Mouse (Mus musculus): ENCODE results near the gene Mroh8. TPM values are rescaled to one million over a fixed set of nuclear protein-coding genes. Genes with fewer than 3 reads are reported as not detected.
A peak's percentile ranks its signal among the peaks of the same experiment; 100 is the strongest.
"Not testable (repeated sequence)": the region's sequence is repeated elsewhere in the genome, so short reads cannot be mapped to it uniquely, and the experiment has no call there.

The Mroh8 gene
- polyA plus RNA-seq, 1 experiment from 2014 or later, result 0.31 TPM

- Histone ChIP-seq H3K4me1 (peaks cover 21% of the 10 kb centered on the region), H3K36me3 (peaks cover 94% of the 10 kb centered on the region), H3K9ac (peak overlapping the region; percentile 41; the same call in 1 of the 2 replicates), H3K27ac (peak overlapping the region; percentile 72), H3K27me3 (replicated peaks) (no peaks in the 10 kb centered on the region), H3K4me3 (no peak overlapping the region), H3K4me2 (peak overlapping the region; percentile 49), H3K9me3 (replicated peaks) (no peaks in the 10 kb centered on the region)
- 56% methylated on average over 13 of the region's 13 CpGs for WGBS (ENCODE audit: insufficient replicate concordance)
- ATAC-seq, result peak; percentile 87
These were observed 94.2 kb downstream of the Mroh8 start for GRCm38 (mm10) chr2:157185022-157185660.

GRCm38 (mm10) chr2:157178167-157178566, 101.2 kb downstream of the Mroh8 start:
- no peak overlapping the region for H3K4me3 ChIP-seq
- H3K36me3 ChIP-seq, result peaks cover 86% of the 10 kb centered on the region
- peaks cover 13% of the 10 kb centered on the region for H3K4me1 ChIP-seq
- no peak overlapping the region for H3K4me2 ChIP-seq
- no peaks in the 10 kb centered on the region for H3K9me3 ChIP-seq (replicated peaks)
- 69% methylated on average over 6 of the region's 6 CpGs for WGBS (ENCODE audit: insufficient replicate concordance)
- no peak for ATAC-seq
- no peaks in the 10 kb centered on the region for H3K27me3 ChIP-seq (replicated peaks)
- H3K27ac ChIP-seq, result no peak overlapping the region
- no peak overlapping the region for H3K9ac ChIP-seq

GRCm38 (mm10) chr2:157176248-157176647, 103.1 kb downstream of the Mroh8 start:
- H3K27me3 ChIP-seq (replicated peaks), result no peaks in the 10 kb centered on the region
- no peak overlapping the region for H3K4me3 ChIP-seq
- 66% methylated on average over 3 of the region's 3 CpGs for WGBS (ENCODE audit: insufficient replicate concordance)
- no peak overlapping the region for H3K9ac ChIP-seq
- H3K9me3 ChIP-seq (replicated peaks), result no peaks in the 10 kb centered on the region
- no peak overlapping the region for H3K27ac ChIP-seq
- H3K36me3 ChIP-seq, result peaks cover 86% of the 10 kb centered on the region
- no peak for ATAC-seq
- peaks cover 13% of the 10 kb centered on the region for H3K4me1 ChIP-seq
- H3K4me2 ChIP-seq, result no peak overlapping the region

GRCm38 (mm10) chr2:157174416-157174815, 104.9 kb downstream of the Mroh8 start:
- H3K36me3 ChIP-seq, result peaks cover 84% of the 10 kb centered on the region
- WGBS (ENCODE audit: insufficient replicate concordance), result 86% methylated on average over 5 of the region's 5 CpGs
- H3K27ac ChIP-seq, result no peak overlapping the region
- no peaks in the 10 kb centered on the region for H3K9me3 ChIP-seq (replicated peaks)
- no peaks in the 10 kb centered on the region for H3K27me3 ChIP-seq (replicated peaks)
- H3K4me1 ChIP-seq, result peaks cover 13% of the 10 kb centered on the region
- H3K4me3 ChIP-seq, result no peak overlapping the region
- no peak overlapping the region for H3K9ac ChIP-seq
- no peak overlapping the region for H3K4me2 ChIP-seq
- no peak for ATAC-seq

- 92% methylated on average over 6 of the region's 6 CpGs for WGBS (ENCODE audit: insufficient replicate concordance)
- Histone ChIP-seq H3K36me3 (peaks cover 92% of the 10 kb centered on the region), H3K4me3 (no peak overlapping the region), H3K4me1 (peaks cover 13% of the 10 kb centered on the region), H3K9me3 (replicated peaks) (no peaks in the 10 kb centered on the region), H3K27ac (no peak overlapping the region), H3K4me2 (no peak overlapping the region), H3K9ac (no peak overlapping the region), H3K27me3 (replicated peaks) (no peaks in the 10 kb centered on the region)
- no peak for ATAC-seq
These were observed 105.8 kb downstream of the Mroh8 start for GRCm38 (mm10) chr2:157173555-157173954.

- Histone ChIP-seq H3K9me3 (replicated peaks) (no peaks in the 10 kb centered on the region), H3K36me3 (peaks cover 91% of the 10 kb centered on the region), H3K4me1 (peaks cover 9% of the 10 kb centered on the region; the same call in 1 of the 2 replicates), H3K27ac (no peak overlapping the region), H3K4me3 (no peak overlapping the region), H3K4me2 (no peak overlapping the region), H3K9ac (no peak overlapping the region), H3K27me3 (replicated peaks) (no peaks in the 10 kb centered on the region)
- 92% methylated on average over 6 of the region's 6 CpGs for WGBS (ENCODE audit: insufficient replicate concordance)
- ATAC-seq, result no peak
These were observed 106.4 kb downstream of the Mroh8 start for GRCm38 (mm10) chr2:157172984-157173383.

- no peaks in the 10 kb centered on the region for H3K27me3 ChIP-seq (replicated peaks)
- no peak for ATAC-seq
- H3K27ac ChIP-seq, result no peak overlapping the region
- no peak overlapping the region for H3K9ac ChIP-seq
- H3K4me1 ChIP-seq, result no peaks in the 10 kb centered on the region
- peaks cover 90% of the 10 kb centered on the region for H3K36me3 ChIP-seq
- H3K9me3 ChIP-seq (replicated peaks), result no peaks in the 10 kb centered on the region
- WGBS (ENCODE audit: insufficient replicate concordance), result 72% methylated on average over 6 of the region's 6 CpGs
- no peak overlapping the region for H3K4me3 ChIP-seq
- no peak overlapping the region for H3K4me2 ChIP-seq
These were observed 108.7 kb downstream of the Mroh8 start for GRCm38 (mm10) chr2:157170626-157171025.

- H3K4me3 ChIP-seq, result no peak overlapping the region
- no peaks in the 10 kb centered on the region for H3K9me3 ChIP-seq (replicated peaks)
- peaks cover 88% of the 10 kb centered on the region for H3K36me3 ChIP-seq
- no peaks in the 10 kb centered on the region for H3K27me3 ChIP-seq (replicated peaks)
- no peak overlapping the region for H3K27ac ChIP-seq
- H3K4me1 ChIP-seq, result no peaks in the 10 kb centered on the region
- ATAC-seq, result no peak
- no peak overlapping the region for H3K9ac ChIP-seq
- no peak overlapping the region for H3K4me2 ChIP-seq
- 59% methylated on average over 5 of the region's 5 CpGs for WGBS (ENCODE audit: insufficient replicate concordance)
These were observed 109.2 kb downstream of the Mroh8 start for GRCm38 (mm10) chr2:157170166-157170565.

GRCm38 (mm10) chr2:157166371-157167080, 112.8 kb downstream of the Mroh8 start:
- H3K27ac ChIP-seq, result no peak overlapping the region
- H3K27me3 ChIP-seq (replicated peaks), result no peaks in the 10 kb centered on the region
- WGBS (ENCODE audit: insufficient replicate concordance), result 93% methylated on average over 12 of the region's 12 CpGs
- no peaks in the 10 kb centered on the region for H3K9me3 ChIP-seq (replicated peaks)
- no peaks in the 10 kb centered on the region for H3K4me1 ChIP-seq
- H3K4me3 ChIP-seq, result no peak overlapping the region
- peaks cover 88% of the 10 kb centered on the region for H3K36me3 ChIP-seq
- H3K9ac ChIP-seq, result no peak overlapping the region
- H3K4me2 ChIP-seq, result no peak overlapping the region
- ATAC-seq, result no peak

- not testable (repeated sequence) for H3K27ac ChIP-seq; H3K4me1 ChIP-seq; H3K4me3 ChIP-seq; H3K4me2 ChIP-seq; ATAC-seq; H3K9me3 ChIP-seq (replicated peaks); H3K9ac ChIP-seq; H3K27me3 ChIP-seq (replicated peaks)
- peaks cover 91% of the 10 kb centered on the region for H3K36me3 ChIP-seq
These were observed 113.8 kb downstream of the Mroh8 start for GRCm38 (mm10) chr2:157165312-157166224.

GRCm38 (mm10) chr2:157164101-157164500, 115.2 kb downstream of the Mroh8 start:
- ATAC-seq, result no peak

More at GRCm38 (mm10) chr2:157164101-157164500, 115.2 kb downstream of the Mroh8 start:
- H3K4me3 ChIP-seq, result no peak overlapping the region
- no peak overlapping the region for H3K27ac ChIP-seq
- no peak overlapping the region for H3K9ac ChIP-seq
- no peaks in the 10 kb centered on the region for H3K4me1 ChIP-seq
- H3K9me3 ChIP-seq (replicated peaks), result no peaks in the 10 kb centered on the region
- no peak overlapping the region for H3K4me2 ChIP-seq
- WGBS (ENCODE audit: insufficient replicate concordance), result 82% methylated on average over 2 of the region's 2 CpGs
- H3K27me3 ChIP-seq (replicated peaks), result no peaks in the 10 kb centered on the region
- H3K36me3 ChIP-seq, result peaks cover 91% of the 10 kb centered on the region

All from liver, embryonic 12.5 days (tissue).